Mouse (Mus musculus) heart, embryonic 11.5 days (tissue): Measurements from ENCODE around the gene Trip11. TPM values are rescaled to one million over a fixed set of nuclear protein-coding genes. Genes with fewer than 3 reads are reported as not detected.

Source experiments
- ATAC-seq: fragments of 200-750 bp; cut with Nextera tagmentation; replicated peaks from 2 replicates; pipeline ENCODE4 v1.8.0; 2017; ENCODE audit warnings: moderate library complexity; ENCODE audit not compliant: insufficient number of reproducible peaks, low FRiP score, low TSS enrichment
- H3K27ac ChIP-seq: fragments of 300-500 bp; sonication (generic); 2 replicates; pipeline ENCODE4 v1.5.1; 2014; ENCODE audit warnings: mild to moderate bottlenecking, low read depth, low read length
- H3K27me3 ChIP-seq: fragments of 300-500 bp; sonication (generic); 2 replicates; pipeline ENCODE4 v1.6.1; 2014; ENCODE audit warnings: mild to moderate bottlenecking, low read length, mixed read lengths; ENCODE audit not compliant: control insufficient read depth, insufficient read depth
- H3K36me3 ChIP-seq: fragments of 300-500 bp; sonication (generic); 2 replicates; pipeline ENCODE4 v1.6.1; 2014; ENCODE audit warnings: mild to moderate bottlenecking, low read length, moderate library complexity, mixed read lengths; ENCODE audit not compliant: control insufficient read depth, insufficient read depth
- H3K4me1 ChIP-seq: fragments of 300-500 bp; sonication (generic); 2 replicates; pipeline ENCODE4 v1.6.1; 2014; ENCODE audit warnings: low read length; ENCODE audit not compliant: control insufficient read depth, insufficient read depth
- H3K4me2 ChIP-seq: fragments of 300-500 bp; sonication (generic); 2 replicates; pipeline ENCODE4 v1.6.1; 2014; ENCODE audit warnings: mild to moderate bottlenecking, moderate library complexity
- H3K4me3 ChIP-seq: fragments of 300-500 bp; sonication (generic); 2 replicates; pipeline ENCODE4 v1.5.1; 2014; ENCODE audit warnings: low read depth, low read length
- H3K9ac ChIP-seq: fragments of 300-500 bp; sonication (generic); 2 replicates; pipeline ENCODE4 v1.6.1; 2014; ENCODE audit warnings: mild to moderate bottlenecking, low read depth, low read length, moderate library complexity
- H3K9me3 ChIP-seq: fragments of 300-500 bp; sonication (generic); replicated peaks from 2 replicates; pipeline ENCODE4 v1.6.1; 2016; ENCODE audit warnings: low read length; ENCODE audit not compliant: control insufficient read depth
- WGBS: fragments of 180-500 bp; shearing (Covaris S2); extraction: QIAGEN DNeasy Blood & Tissue Kit; methylation state at CpG from one replicate; pipeline ENCODE4 v1.1.7; 2014; ENCODE audit not compliant: insufficient replicate concordance; 5-methylcytosine and 5-hydroxymethylcytosine counted together
- polyA plus RNA-seq: library from polyadenylated mRNA; unstranded; fragments of >200 nt; fragmentation: Nextera tagmentation; extraction: Ambion mirVana; gene quantifications from 2 replicates; pipeline ENCODE4 v1.2.1, GENCODE M21; 2014

The Trip11 gene
- polyA plus RNA-seq, 1 experiment from 2014 or later: 25.5 TPM

DNA sequence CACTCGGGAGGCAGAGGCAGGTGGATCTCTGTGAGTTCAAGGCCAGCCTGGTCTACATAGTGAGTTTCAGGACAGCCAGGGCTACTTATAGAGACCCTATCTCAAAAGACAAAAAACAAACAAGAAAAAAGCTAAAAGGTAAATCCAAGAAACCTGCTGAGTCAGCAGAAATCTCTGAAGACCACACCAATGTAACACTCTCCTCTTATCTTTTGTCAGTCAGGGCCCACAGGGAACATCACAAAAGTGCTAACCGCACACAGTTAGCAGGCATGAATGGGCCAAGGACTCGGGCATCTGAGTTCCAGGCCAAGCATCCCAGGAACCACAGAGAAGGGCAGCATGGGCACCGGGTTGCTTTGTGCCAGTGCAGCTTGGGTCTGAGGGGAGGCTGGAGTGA lies 120.4 kb downstream of the Trip11 start:
- ATAC-seq: no peak
- H3K27ac ChIP-seq: no peak overlapping the region
- no peak overlapping the region for H3K9ac ChIP-seq
- H3K27me3 ChIP-seq: no peaks in the 10 kb centered on the region
- H3K9me3 ChIP-seq: no peaks in the 10 kb centered on the region
- no peaks in the 10 kb centered on the region for H3K36me3 ChIP-seq
- H3K4me1 ChIP-seq: no peaks in the 10 kb centered on the region
- no peak overlapping the region for H3K4me3 ChIP-seq
- H3K4me2 ChIP-seq: no peak overlapping the region
- WGBS: 83% methylated on average over 4 of the region's 4 CpGs

DNA sequence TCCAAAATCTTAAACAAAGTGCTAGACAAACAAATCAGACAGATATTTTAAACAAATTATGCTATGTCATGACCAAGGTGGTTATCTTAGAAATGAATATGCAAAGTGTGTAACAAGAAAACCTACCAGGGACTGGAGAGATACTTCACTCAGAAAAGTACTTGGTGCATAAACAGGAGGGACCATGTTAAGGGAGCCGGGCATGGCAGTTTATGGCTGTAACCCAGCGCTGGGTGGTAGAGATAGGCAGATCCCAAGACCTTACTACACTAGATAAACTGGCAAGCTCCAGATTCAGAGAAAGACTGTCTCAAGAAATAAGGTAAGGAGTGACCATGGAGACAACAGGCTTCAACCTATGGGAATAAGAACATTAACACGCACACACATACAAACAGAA lies 123.3 kb downstream of the Trip11 start:
- Histone ChIP-seq H3K27ac (no peak overlapping the region), H3K9me3 (no peaks in the 10 kb centered on the region), H3K36me3 (no peaks in the 10 kb centered on the region), H3K27me3 (no peaks in the 10 kb centered on the region), H3K4me1 (no peaks in the 10 kb centered on the region), H3K4me2 (no peak overlapping the region), H3K4me3 (no peak overlapping the region), H3K9ac (no peak overlapping the region)
- 83% methylated on average over 3 of the region's 3 CpGs for WGBS
- ATAC-seq: no peak

DNA sequence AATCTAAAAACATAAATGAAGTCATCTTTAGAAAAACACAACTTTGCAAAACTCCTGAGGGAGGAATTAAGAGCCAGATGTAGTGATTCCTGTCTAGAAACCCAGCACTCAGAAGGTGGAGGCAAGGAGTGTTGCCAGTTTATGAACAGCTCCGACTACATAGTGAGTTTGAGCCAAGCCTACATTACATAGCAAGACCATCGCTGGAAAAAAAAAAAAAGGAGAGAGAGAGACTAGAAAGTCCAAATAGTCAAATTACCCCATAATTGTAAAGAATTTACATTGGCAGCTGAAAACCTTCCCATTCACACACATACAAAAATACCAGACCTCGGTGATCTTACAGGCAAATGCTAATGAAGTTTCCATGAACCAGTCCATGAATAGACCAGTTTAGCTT lies 123.8 kb downstream of the Trip11 start:
- Histone ChIP-seq H3K4me2 (no peak overlapping the region), H3K27ac (no peak overlapping the region), H3K9ac (no peak overlapping the region), H3K4me1 (no peaks in the 10 kb centered on the region), H3K27me3 (no peaks in the 10 kb centered on the region), H3K9me3 (no peaks in the 10 kb centered on the region), H3K4me3 (no peak overlapping the region), H3K36me3 (no peaks in the 10 kb centered on the region)
- 67% methylated on average over 3 of the region's 3 CpGs for WGBS
- no peak for ATAC-seq

Other genes with a start within 250 kb of the Trip11 start
- 0.07 and 0.29 TPM in 2 replicates for gene Tc2n, start 194.7 kb downstream of the Trip11 start, polyA plus RNA-seq
- gene Fbln5, start 94.2 kb downstream of the Trip11 start, polyA plus RNA-seq: 24.7 and 34.2 TPM in 2 replicates
- 9.6 and 12.5 TPM in 2 replicates for gene Atxn3, start 45.0 kb upstream of the Trip11 start, polyA plus RNA-seq
- 26.3 and 31.5 TPM in 2 replicates for gene Cpsf2, start 62.7 kb upstream of the Trip11 start, polyA plus RNA-seq
- gene Slc24a4, start 215.5 kb upstream of the Trip11 start, polyA plus RNA-seq: 1.8 and 1.9 TPM in 2 replicates